Mouse (Mus musculus) kidney, adult 2 months (tissue): ENCODE data around the gene Aip.

Experiments
- CTCF ChIP-seq: fragments of 200-500 bp; conservative IDR thresholded peaks from 2 replicates; pipeline ENCODE4 v1.5.1; 2011; ENCODE audit warnings: low read depth, mild to moderate bottlenecking, control low read depth, low read length, moderate library complexity, mixed read lengths; ENCODE audit not compliant: insufficient read depth, insufficient read length
- POLR2A ChIP-seq: fragments of 200-500 bp; IDR thresholded peaks from one replicate; pipeline ENCODE4 v1.6.1; 2011; ENCODE audit warnings: low read depth, low read length, control low read depth

DNA sequence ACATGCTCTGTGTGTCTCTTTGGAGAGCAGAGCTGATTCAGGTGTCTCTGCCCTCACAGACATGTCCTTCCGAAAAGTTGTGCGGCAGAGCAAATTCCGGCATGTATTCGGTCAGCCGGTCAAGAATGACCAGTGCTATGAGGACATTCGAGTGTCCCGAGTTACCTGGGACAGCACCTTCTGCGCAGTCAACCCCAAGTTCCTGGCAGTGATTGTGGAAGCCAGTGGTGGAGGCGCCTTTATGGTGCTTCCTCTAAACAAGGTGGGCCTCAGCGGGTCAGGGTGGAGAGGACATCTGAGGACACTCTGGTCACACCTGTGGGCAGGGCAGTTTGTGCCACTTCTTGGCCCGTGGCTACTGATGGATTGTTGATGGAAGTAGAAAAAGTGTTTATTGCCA is 23.6 kb upstream of the Aip start:
- TF ChIP-seq CTCF: no peak
- no peak for TF ChIP-seq POLR2A
